Mouse (Mus musculus): ENCODE data around the gene Crkl. TPM values are rescaled to one million over a fixed set of nuclear protein-coding genes. Genes with fewer than 3 reads are reported as not detected.
A peak's percentile ranks its signal among the peaks of the same experiment; 100 is the strongest.
"Not testable (repeated sequence)": the region's sequence is repeated elsewhere in the genome, so short reads cannot be mapped to it uniquely, and the experiment has no call there.

Gene Crkl
- polyA plus RNA-seq, 1 experiment from 2014 or later, result 120 TPM

DNA sequence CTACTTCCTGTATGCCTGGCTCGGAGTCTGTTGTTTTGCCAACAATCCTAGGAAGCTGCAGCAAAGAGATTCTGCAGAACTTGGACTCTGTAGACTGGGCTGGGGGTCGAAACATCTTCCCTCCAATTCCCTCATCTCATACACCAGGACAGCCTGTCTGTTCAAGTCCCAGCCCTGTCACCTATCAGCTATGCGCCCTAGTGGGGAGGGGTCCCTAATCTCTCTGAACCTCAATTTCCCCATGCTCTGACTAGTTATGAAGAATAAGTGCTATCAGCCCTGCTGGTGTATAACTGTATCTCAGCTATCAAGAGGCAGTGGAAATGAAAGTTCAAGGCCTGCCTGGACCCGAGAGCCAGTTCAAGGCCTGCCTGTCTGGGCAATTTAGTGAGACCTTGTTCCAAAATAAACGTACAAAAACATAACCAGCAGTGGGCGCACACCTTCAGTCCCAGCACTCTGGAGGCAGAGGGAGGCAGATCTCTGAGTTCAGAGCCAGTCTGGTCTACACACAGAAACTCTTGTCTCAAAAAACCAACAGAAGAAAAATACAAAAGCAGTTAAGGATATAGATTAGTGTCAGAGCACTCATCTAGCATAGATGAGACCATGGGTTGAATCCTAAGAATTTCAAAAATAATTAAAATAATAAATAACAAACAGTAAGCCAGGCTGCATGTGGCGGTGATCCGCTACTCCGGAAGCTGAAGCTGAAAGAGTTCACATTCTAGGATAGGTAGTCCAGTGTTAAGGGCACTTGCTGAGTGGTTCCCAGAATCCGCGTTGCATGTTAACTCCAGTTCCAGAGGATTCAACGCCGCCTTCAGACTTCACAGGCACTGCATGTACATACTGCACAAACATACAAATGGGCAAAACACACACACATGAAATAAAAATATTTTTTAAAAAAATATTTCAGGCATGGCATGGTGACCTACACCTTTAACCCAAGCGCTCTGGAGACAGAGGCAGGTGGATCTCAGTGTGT lies 37.0 kb downstream of the Crkl start:
- no peak; the same call in 1 of the 2 replicates for ATAC-seq (replicated peaks)
- H3K4me1 ChIP-seq, result peaks cover 15% of the 10 kb centered on the region
- H3K27me3 ChIP-seq, result 0 out of 2 replicates have a peak, but pooled peaks cover 5% of the 10 kb centered on the region
- H3K9me3 ChIP-seq, result no peaks in the 10 kb centered on the region
- WGBS, result 47% methylated on average over 14 of the region's 14 CpGs
- peaks cover 23% of the 10 kb centered on the region for H3K36me3 ChIP-seq
- peak overlapping the region; percentile 49; the same call in 1 of the 2 replicates for H3K9ac ChIP-seq (replicated peaks)
- H3K4me2 ChIP-seq (replicated peaks), result peak overlapping the region; percentile 88
- no peak overlapping the region for H3K27ac ChIP-seq (replicated peaks)
- H3K4me3 ChIP-seq, result peak overlapping the region; percentile 43

DNA sequence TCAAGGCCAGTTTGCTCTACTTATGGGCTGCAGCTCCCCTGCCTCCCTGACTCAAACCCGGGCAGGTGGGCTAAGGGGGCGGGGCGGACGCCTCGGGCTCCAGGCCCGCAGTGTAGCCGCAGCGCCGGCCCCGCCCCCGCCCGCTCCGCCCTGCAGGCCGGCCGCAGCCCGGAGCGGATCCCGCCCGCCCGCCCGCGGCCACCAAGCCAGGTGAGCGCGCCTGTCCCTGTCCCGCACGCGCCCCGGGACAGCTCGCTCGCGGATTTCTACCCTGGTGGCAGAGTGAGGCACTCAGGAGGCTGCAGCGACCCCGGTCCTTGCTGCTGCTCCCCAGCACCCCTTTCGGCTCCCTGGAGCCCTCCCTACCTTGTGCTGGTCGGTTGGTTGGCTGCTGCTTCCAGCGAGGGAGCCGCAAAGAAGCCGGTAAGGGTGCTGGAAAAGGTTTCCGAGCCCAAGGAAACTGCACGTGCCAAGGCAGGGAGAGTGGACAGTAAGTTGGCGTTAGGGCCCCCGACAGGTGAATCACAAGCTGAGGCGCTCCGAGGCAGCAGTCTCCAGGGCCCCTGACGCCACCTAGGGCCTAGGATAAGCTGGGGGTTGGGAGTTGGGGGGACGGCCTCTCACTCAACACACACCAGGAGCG lies 37.8 kb downstream of the Crkl start, which contains the start of gene Aifm3:
Gene Aifm3 (plus strand): TSS at position 143 of the 643 bp plus-strand sequence.
- no peak within 1 kb of the TSS for H3K27ac ChIP-seq (replicated peaks)
- H3K4me2 ChIP-seq (replicated peaks), result peak within 1 kb of the TSS; percentile 88

DNA sequence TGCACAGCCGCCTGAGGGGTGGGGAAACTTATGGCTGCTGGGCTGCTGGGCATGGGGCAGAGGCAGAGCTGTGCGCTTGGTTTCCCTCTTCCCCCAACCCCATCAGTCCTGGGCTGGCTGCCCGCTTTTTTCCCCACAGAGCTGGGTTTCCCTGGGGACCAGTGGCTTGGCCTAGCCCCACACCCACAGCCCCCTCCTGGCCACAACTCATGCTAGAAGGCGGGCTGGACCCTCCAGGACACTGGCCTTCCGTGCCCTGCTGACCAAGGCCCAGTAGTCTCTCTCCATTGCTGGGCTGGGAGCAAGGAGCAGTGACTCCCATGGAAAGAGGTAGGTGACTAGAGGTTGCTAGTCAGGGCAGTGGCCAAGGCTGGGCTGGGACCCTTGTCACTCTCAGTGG lies 39.4 kb downstream of the Crkl start:
- Histone ChIP-seq H3K36me3 (0 out of 2 replicates have a peak, but pooled peaks cover 2% of the 10 kb centered on the region), H3K4me2 (replicated peaks) (no peak overlapping the region), H3K9me3 (no peaks in the 10 kb centered on the region), H3K27me3 (0 out of 2 replicates have a peak, but pooled peaks cover 5% of the 10 kb centered on the region), H3K4me3 (no peak overlapping the region), H3K9ac (replicated peaks) (no peak overlapping the region), H3K27ac (replicated peaks) (no peak overlapping the region), H3K4me1 (peaks cover 16% of the 10 kb centered on the region)
- no peak for ATAC-seq (replicated peaks)
- 84% methylated on average over 5 of the region's 5 CpGs for WGBS

More for the DNA sequence above, 37.8 kb downstream of the Crkl start, which contains the start of gene Aifm3:
- Histone ChIP-seq H3K4me3 (peak within 1 kb of the TSS; percentile 43), H3K36me3 (peaks cover 15% of the 10 kb centered on the region), H3K4me1 (peaks cover 15% of the 10 kb centered on the region), H3K9ac (replicated peaks) (peak within 1 kb of the TSS; percentile 49), H3K27me3 (0 out of 2 replicates have a peak, but pooled peaks cover 5% of the 10 kb centered on the region), H3K9me3 (no peaks in the 10 kb centered on the region)
- under 1% methylated on average over 47 of the region's 47 CpGs for WGBS
- ATAC-seq (replicated peaks), result peak; percentile 72

DNA sequence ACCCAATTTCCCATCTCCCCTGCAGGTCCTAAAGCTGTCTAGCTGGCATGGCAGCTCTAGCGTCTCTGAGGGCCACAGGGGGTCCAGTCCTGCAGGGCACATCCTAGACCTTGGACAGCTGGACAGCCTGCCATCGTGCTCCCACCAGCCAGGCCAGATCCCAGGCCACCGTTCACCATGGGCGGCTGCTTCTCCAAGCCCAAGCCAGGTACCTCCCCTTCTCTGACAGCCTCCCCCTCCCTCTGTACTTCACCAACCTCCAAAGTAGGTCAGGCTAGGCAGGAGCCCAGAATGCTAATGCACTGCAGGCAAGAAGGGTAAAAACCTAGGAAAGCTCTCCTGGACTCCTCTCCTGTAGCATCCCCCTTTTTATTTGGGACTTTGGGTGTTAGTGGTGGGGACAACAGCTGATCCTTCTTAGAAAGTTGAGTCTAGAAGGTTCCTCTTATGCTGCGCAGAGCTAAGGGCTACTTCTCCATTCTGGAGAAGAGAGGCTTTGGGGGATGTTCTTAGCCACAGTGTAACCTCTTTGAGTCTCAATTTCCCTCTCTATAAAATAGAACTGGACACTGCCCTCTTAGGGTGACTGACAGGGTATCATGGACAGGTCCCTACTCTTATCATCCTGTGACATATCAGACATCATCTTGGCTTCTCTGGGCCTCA lies 40.2 kb downstream of the Crkl start:
- no peak overlapping the region for H3K27ac ChIP-seq (replicated peaks)
- no peak for ATAC-seq (replicated peaks)
- H3K4me3 ChIP-seq, result no peak overlapping the region
- no peak overlapping the region for H3K4me2 ChIP-seq (replicated peaks)
- H3K4me1 ChIP-seq, result peaks cover 20% of the 10 kb centered on the region
- no peak overlapping the region for H3K9ac ChIP-seq (replicated peaks)
- no peaks in the 10 kb centered on the region for H3K36me3 ChIP-seq
- no peaks in the 10 kb centered on the region for H3K9me3 ChIP-seq
- H3K27me3 ChIP-seq, result 0 out of 2 replicates have a peak, but pooled peaks cover 5% of the 10 kb centered on the region
- 67% methylated on average over 5 of the region's 5 CpGs for WGBS

DNA sequence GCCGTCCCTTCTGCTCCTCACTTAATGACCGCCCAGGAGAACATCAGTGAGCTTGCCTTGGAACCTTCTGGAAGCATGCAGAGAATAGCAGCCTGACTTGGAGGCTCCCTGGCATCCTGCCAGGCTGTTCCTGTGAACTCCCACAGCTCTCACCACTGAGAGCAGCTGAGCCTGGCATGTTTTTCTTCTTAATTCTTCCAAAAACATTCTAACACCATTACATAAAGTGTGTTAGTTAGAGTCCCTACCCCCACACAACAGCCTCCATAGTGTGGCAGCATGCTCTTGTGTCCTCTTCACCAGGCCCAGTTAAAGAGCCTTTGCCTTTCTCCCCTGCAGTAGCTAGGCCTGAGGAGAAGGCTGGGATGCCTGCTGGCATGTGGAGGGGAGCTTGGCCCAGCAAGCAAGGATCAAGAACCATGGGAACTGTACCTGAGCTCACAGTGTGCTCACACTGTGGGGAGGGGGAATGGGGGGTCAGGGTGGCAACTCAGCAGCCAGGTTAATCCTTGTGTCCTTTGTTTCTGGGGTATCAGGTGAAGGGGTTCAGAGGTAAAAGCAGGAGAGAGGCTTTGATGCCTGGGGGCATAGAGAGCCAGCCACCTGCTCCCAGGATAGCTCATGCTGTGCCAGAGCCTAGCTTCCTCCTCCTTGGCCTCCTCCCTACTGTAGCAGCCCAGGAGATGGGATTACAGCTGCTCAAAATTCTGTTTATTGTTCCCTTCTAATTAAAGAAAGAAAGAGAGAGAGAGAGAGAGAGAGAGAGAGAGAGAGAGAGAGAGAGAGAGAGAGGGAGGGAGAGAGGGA lies 44.9 kb downstream of the Crkl start:
- H3K27me3 ChIP-seq, result no peaks in the 10 kb centered on the region
- peak; percentile 52 for ATAC-seq (replicated peaks)
- WGBS, result 33% methylated on average over 2 of the region's 2 CpGs

DNA sequence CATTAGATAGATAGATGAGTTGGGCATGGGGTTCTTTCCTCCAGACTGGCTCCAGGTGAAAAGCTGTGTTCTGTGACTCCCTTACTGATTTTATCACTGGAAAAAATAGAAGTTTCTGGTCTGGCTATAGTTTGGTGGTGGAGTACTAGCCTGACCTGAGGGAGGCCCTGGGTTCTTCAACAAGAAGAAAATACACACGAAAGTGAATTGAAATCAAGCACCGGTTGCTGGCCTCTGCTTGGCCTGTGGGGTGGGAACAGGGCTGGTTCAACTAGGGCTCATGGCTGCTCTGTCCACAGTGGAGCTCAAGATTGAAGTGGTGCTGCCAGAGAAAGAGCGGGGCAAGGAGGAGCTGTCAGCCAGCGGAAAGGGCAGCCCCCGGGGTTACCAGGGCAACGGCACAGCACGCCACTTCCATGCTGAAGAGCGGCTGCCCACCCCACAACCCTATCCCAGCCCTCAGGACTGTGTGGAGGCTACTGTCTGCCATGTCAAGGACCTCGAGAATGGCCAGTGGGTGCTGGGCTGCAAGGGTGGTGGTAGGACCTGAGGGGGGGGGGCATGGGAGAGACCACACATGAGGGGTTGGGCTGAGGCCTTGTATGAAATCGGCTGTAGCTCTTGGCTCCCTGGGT lies 47.6 kb downstream of the Crkl start:
- WGBS, result 13% methylated on average over 10 of the region's 10 CpGs
- ATAC-seq (replicated peaks), result peak; percentile 80

More for the DNA sequence above, 44.9 kb downstream of the Crkl start:
- Histone ChIP-seq H3K4me3 (no peak overlapping the region), H3K27ac (replicated peaks) (peak overlapping the region; percentile 79), H3K9ac (replicated peaks) (no peak overlapping the region), H3K4me1 (peaks cover 19% of the 10 kb centered on the region), H3K9me3 (no peaks in the 10 kb centered on the region), H3K36me3 (no peaks in the 10 kb centered on the region), H3K4me2 (replicated peaks) (no peak overlapping the region)

DNA sequence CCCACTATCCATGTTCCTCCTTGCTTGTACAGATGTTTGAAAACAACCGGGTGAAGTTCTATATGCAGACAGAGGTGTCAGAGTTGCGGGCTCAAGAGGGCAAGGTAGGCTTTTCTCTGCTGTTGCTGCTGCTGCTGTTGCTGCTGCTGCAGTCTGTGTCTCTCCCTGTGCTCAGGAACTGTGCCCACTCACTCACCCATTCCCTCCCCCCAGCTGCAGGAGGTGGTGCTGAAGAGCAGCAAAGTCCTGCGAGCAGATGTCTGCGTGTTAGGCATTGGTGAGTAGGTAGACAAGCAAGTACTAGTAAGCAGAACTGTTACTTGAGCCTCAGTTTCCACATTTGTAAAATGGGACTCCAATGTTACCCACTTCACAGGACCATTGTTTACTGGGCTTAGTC lies 50.9 kb downstream of the Crkl start:
- H3K27ac ChIP-seq (replicated peaks), result no peak overlapping the region
- no peaks in the 10 kb centered on the region for H3K36me3 ChIP-seq
- H3K9ac ChIP-seq (replicated peaks), result no peak overlapping the region
- no peaks in the 10 kb centered on the region for H3K9me3 ChIP-seq
- peaks cover 9% of the 10 kb centered on the region for H3K4me1 ChIP-seq
- H3K4me2 ChIP-seq (replicated peaks), result no peak overlapping the region
- WGBS, result 88% methylated on average over 4 of the region's 4 CpGs
- no peaks in the 10 kb centered on the region for H3K27me3 ChIP-seq
- no peak for ATAC-seq (replicated peaks)
- H3K4me3 ChIP-seq, result no peak overlapping the region

More for the DNA sequence above, 47.6 kb downstream of the Crkl start:
- no peaks in the 10 kb centered on the region for H3K36me3 ChIP-seq
- no peak overlapping the region for H3K4me3 ChIP-seq
- H3K9ac ChIP-seq (replicated peaks), result no peak overlapping the region
- no peaks in the 10 kb centered on the region for H3K27me3 ChIP-seq
- peak overlapping the region; percentile 9; the same call in 1 of the 2 replicates for H3K4me2 ChIP-seq (replicated peaks)
- no peaks in the 10 kb centered on the region for H3K9me3 ChIP-seq
- H3K4me1 ChIP-seq, result peaks cover 19% of the 10 kb centered on the region
- H3K27ac ChIP-seq (replicated peaks), result peak overlapping the region; percentile 14; the same call in 1 of the 2 replicates

DNA sequence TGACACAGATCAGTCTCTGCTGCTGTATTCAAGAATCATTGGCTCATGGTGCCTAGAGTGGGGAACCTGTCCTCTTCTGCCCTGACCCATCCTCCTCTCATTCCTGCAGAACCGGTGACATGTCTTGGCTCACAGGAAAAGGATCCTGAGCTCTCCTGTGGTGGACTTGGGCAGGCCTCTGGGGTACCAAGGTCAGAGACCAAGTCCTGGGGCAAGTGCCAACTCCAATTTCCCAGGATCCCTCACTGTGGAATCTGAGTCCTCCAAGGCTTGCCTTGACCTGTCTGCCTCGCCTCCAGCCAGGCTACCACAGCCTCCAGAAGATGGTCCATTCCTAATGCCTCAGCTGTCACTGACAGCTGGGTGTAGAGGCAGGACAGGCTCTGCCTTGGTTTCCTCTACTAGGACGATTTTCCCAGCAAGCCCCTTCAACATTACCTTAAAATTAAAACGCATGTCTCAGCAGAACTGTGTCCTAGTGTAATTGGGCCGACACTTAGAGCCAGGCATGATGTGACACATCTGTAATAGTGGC lies 55.3 kb downstream of the Crkl start:
- ATAC-seq (replicated peaks), result no peak
- WGBS, result 83% methylated on average over 5 of the region's 5 CpGs
- no peak overlapping the region for H3K9ac ChIP-seq (replicated peaks)
- H3K27me3 ChIP-seq, result no peaks in the 10 kb centered on the region
- H3K4me2 ChIP-seq (replicated peaks), result no peak overlapping the region
- peaks cover 18% of the 10 kb centered on the region for H3K4me1 ChIP-seq
- H3K9me3 ChIP-seq, result no peaks in the 10 kb centered on the region
- H3K36me3 ChIP-seq, result peaks cover 3% of the 10 kb centered on the region; the same call in 1 of the 2 replicates
- no peak overlapping the region for H3K27ac ChIP-seq (replicated peaks)
- no peak overlapping the region for H3K4me3 ChIP-seq

DNA sequence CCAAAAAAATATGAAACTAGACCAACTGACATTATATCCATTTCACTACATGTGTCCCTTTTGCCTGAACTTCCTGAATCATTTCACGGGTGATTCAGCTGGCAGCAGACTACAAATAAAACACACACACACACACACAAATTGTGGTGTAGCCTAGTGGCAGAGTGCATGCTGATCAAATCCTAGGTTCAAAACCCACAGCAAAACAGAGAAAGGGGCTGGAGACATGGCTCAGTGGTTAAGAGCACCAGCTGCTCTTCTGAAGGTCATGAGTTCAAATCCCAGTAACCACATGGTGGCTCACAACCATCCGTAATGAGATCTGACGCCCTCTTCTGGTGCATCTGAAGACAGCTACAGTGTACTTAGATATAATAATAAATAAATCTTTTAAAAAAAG lies 56.2 kb downstream of the Crkl start:
- not testable (repeated sequence) for ATAC-seq (replicated peaks); H3K9me3 ChIP-seq; H3K27me3 ChIP-seq
- peaks cover 13% of the 10 kb centered on the region for H3K36me3 ChIP-seq
- H3K4me2 ChIP-seq (replicated peaks), result peak overlapping the region; percentile 72
- peak overlapping the region; percentile 95 for H3K27ac ChIP-seq (replicated peaks)
- peaks cover 18% of the 10 kb centered on the region for H3K4me1 ChIP-seq
- 33% methylated on average over 3 of the region's 3 CpGs for WGBS
- H3K4me3 ChIP-seq, result peak overlapping the region; percentile 70
- H3K9ac ChIP-seq (replicated peaks), result peak overlapping the region; percentile 86

DNA sequence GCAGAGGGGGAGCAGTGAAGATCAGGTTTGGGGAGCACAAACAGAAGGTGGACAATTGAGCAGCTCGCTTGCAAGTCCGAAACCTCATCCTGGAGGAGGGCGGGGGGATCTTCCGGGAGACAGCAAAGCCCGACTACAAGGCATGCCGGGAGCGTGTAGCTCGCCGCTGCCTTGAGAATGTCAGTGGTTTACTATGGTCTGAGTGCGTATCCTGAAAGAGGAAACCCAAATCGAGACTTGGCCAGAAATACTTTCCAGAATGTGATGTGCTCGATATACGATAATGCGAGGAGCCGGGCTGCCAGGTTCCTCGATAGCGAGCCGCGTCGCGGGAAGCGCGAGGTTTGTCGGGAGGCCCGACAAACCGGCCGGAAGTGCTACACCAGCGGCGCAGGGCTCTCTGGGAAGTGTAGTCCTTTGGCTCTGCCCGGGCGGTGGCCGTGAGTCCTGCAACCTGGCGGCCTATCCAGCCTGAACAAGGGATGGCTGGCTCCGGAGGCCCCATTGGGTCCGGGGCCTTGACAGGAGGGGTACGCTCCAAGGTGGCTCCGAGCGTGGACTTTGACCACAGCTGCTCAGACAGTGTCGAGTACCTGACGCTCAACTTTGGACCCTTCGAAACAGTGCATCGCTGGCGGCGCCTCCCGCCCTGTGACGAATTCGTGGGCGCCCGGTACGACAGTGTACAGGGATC lies 56.9 kb downstream of the Crkl start, which contains the start of gene Lztr1:
Gene Lztr1 (plus strand): TSS at position 143 of the 694 bp plus-strand sequence.
- under 1% methylated on average over 50 of the region's 50 CpGs for WGBS
- peaks cover 18% of the 10 kb centered on the region for H3K4me1 ChIP-seq

More for the DNA sequence above, 56.9 kb downstream of the Crkl start, which contains the start of gene Lztr1:
- Histone ChIP-seq H3K4me3 (peak within 1 kb of the TSS; percentile 70), H3K27ac (replicated peaks) (peak within 1 kb of the TSS; percentile 95), H3K9me3 (no peaks in the 10 kb centered on the region), H3K4me2 (replicated peaks) (peak within 1 kb of the TSS; percentile 72), H3K27me3 (no peaks in the 10 kb centered on the region), H3K9ac (replicated peaks) (peak within 1 kb of the TSS; percentile 86), H3K36me3 (peaks cover 20% of the 10 kb centered on the region)
- ATAC-seq (replicated peaks), result peak; percentile 98

Data from forebrain, embryonic 15.5 days (tissue).